Mouse (Mus musculus) limb, embryonic 15.5 days (tissue): ENCODE measurements around the gene Gm1123. TPM values are rescaled to one million over a fixed set of nuclear protein-coding genes. Genes with fewer than 3 reads are reported as not detected.

Source experiments
- ATAC-seq: fragments of 200-750 bp; cut with Nextera tagmentation; 2 replicates; pipeline ENCODE4 v1.8.0; 2017; ENCODE audit warnings: low read depth, moderate TSS enrichment; ENCODE audit not compliant: insufficient number of reproducible peaks, low FRiP score, low TSS enrichment
- H3K27ac ChIP-seq: fragments of 300-500 bp; sonication (generic); 2 replicates; pipeline ENCODE4 v1.5.1; 2015; ENCODE audit warnings: moderate library complexity, mild to moderate bottlenecking, inconsistent platforms
- H3K27me3 ChIP-seq: fragments of 300-500 bp; sonication (generic); 2 replicates; pipeline ENCODE4 v1.6.1; 2015; ENCODE audit warnings: inconsistent platforms
- H3K36me3 ChIP-seq: fragments of 300-500 bp; sonication (generic); 2 replicates; pipeline ENCODE4 v1.6.1; 2015; ENCODE audit warnings: inconsistent platforms
- H3K4me1 ChIP-seq: fragments of 300-500 bp; sonication (generic); 2 replicates; pipeline ENCODE4 v1.6.1; 2015; ENCODE audit warnings: inconsistent platforms
- H3K4me2 ChIP-seq: fragments of 300-500 bp; sonication (generic); 2 replicates; pipeline ENCODE4 v1.6.1; 2015; ENCODE audit warnings: mild to moderate bottlenecking, inconsistent platforms
- H3K4me3 ChIP-seq: fragments of 300-500 bp; sonication (generic); 2 replicates; pipeline ENCODE4 v1.5.1; 2015; ENCODE audit warnings: mild to moderate bottlenecking, inconsistent platforms
- H3K9ac ChIP-seq: fragments of 300-500 bp; sonication (generic); 2 replicates; pipeline ENCODE4 v1.6.1; 2015; ENCODE audit warnings: inconsistent platforms
- H3K9me3 ChIP-seq: fragments of 300-500 bp; sonication (generic); 2 replicates; pipeline ENCODE4 v1.6.1; 2016; ENCODE audit warnings: inconsistent platforms
- WGBS: fragments of 180-500 bp; shearing (Covaris S2); methylation state at CpG from one replicate; pipeline ENCODE4 v1.1.7; 2015; 5-methylcytosine and 5-hydroxymethylcytosine counted together
- polyA plus RNA-seq: library from polyadenylated mRNA; unstranded; fragments of >200 nt; fragmentation: Nextera tagmentation; extraction: Ambion mirVana; gene quantifications from 2 replicates; pipeline ENCODE4 v1.2.1, GENCODE M21; 2015

The Gm1123 gene
- polyA plus RNA-seq, 1 experiment from 2014 or later: not detected

DNA sequence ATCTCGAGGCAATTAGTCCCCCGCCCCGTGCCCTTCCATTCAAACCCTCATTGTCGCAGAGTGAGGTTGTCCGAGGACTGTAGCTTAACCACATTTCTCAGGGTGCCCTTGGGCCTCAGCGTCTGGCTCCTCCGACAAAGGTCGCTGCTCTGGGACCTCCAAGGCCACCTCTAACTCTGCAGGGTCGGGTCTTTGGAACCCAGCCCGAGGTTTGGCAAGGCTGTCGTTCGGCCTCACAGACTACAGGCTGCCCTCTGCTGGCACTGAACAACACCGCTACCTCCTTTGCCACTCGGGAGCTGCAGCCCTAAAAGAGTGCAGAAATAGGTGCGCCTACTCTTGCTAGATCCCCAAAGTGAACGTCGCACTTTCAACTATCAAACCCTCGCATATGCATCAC, 70.4 kb downstream of the Gm1123 start:
- 2% methylated on average over 18 of the region's 18 CpGs for WGBS
- H3K9ac ChIP-seq: no peak overlapping the region
- peaks cover 81% of the 10 kb centered on the region for H3K27me3 ChIP-seq
- peaks cover 4% of the 10 kb centered on the region; the same call in 1 of the 2 replicates for H3K4me1 ChIP-seq
- H3K27ac ChIP-seq: no peak overlapping the region
- no peak for ATAC-seq
- H3K9me3 ChIP-seq: no peaks in the 10 kb centered on the region
- no peaks in the 10 kb centered on the region for H3K36me3 ChIP-seq
- H3K4me2 ChIP-seq: no peak overlapping the region
- no peak overlapping the region for H3K4me3 ChIP-seq

DNA sequence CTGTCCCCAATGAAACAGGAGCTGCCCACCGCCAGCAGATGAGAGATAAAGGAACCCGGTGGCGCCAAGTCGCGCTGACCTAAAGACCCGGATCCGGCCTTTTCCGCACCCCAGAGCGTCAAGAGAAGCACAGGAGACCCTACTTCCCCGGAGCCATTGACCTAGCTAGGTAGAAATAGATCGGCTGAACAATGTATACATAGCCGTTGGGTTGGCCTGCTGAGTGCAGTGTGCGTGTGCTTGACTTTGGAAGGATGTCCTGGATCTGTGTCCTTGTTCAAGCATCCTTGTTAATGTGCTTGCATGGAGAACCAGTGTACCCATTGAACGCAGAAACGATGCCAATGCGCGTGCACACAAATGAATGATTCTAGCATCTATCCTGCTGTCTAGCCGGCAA, 71.9 kb downstream of the Gm1123 start:
- WGBS: 6% methylated on average over 18 of the region's 18 CpGs
- Histone ChIP-seq H3K4me2 (no peak overlapping the region), H3K27ac (no peak overlapping the region)

DNA sequence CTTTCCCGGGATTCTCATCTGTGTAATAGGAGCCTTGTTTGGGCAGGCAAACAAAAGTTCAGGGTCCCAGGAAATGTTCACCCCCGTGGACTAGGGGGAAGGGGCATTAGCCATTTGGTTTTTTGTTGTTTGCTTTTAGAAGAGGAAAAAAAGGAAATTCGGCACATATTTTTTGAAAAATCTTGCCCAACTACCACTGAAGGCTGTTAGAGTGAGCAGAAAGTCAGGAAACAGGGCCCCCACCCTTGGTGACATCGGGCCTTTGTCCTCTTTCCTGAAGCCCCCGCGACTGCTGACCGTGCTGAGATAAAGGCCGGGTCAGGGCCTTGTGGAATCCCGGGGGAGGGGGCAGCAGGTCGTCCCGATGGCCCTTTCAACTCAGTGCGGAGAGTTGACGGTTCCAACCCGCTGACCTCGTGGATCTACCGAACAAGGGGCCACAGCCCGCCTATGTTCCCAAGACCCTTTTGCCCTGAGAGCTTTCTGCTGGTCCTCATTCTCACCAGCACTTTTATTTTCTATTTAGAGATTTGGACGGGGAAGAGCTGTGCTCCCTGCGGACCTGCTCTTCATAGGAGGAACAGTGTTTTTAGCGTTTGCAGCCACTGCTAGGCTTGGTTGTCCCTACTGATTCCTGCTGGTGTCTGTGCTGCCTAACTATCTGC, 72.9 kb downstream of the Gm1123 start:
- under 1% methylated on average over 20 of the region's 20 CpGs for WGBS
- no peak overlapping the region for H3K4me3 ChIP-seq
- H3K27ac ChIP-seq: no peak overlapping the region
- H3K4me2 ChIP-seq: no peak overlapping the region
- no peak for ATAC-seq
- no peaks in the 10 kb centered on the region for H3K9me3 ChIP-seq
- H3K27me3 ChIP-seq: peaks cover 92% of the 10 kb centered on the region
- H3K4me1 ChIP-seq: peaks cover 4% of the 10 kb centered on the region; the same call in 1 of the 2 replicates
- no peak overlapping the region for H3K9ac ChIP-seq
- H3K36me3 ChIP-seq: no peaks in the 10 kb centered on the region

More for the DNA sequence above, 71.9 kb downstream of the Gm1123 start:
- no peaks in the 10 kb centered on the region for H3K9me3 ChIP-seq
- H3K4me1 ChIP-seq: peaks cover 4% of the 10 kb centered on the region; the same call in 1 of the 2 replicates
- no peak for ATAC-seq
- peaks cover 85% of the 10 kb centered on the region for H3K27me3 ChIP-seq
- H3K4me3 ChIP-seq: no peak overlapping the region
- H3K9ac ChIP-seq: no peak overlapping the region
- no peaks in the 10 kb centered on the region for H3K36me3 ChIP-seq

DNA sequence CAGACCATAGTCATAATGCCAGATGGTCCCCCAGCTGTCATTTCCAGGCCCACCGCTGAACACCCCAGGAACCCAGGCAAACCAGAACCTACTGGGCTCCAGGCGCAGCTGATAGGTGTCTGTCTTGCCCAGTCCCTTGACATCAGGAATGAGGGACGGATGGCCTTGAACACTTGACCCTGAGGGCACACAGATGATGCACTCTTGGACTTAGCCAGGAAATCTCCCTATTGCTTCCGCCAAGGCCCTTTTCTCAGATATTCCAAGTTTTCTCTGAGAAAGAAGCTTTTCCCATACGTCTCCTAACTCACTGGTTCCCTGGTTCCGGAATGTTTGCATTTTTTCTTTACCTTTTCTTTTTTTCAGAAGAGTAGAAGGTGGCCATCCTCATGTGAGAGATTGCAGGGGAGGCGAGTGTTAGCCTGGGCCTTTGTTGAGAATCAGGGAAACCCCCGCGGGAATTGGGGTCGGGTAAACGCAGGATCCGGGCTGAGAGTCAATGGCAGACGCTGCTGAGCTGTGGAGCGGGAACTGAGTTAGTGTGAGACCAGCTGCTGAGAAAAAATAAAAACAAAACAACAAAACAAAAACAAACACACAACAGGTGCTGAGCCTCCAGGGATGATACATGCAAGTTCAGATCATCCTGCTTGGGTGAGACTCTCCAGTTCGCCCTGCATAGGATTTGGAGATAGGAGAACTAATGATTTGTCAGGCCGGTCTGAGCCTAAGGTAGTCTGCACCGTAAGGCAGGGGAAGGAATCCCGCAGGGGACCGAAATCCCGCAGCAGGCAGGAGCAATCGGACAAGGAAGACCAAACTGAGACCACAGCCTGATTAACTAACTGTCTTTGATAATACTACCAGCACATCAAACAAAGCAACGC, 73.7 kb downstream of the Gm1123 start:
- no peaks in the 10 kb centered on the region for H3K36me3 ChIP-seq
- WGBS: 7% methylated on average over 22 of the region's 22 CpGs
- no peak overlapping the region for H3K27ac ChIP-seq
- H3K9me3 ChIP-seq: no peaks in the 10 kb centered on the region
- peaks cover 9% of the 10 kb centered on the region for H3K4me1 ChIP-seq
- no peak overlapping the region for H3K4me3 ChIP-seq
- H3K4me2 ChIP-seq: no peak overlapping the region
- H3K27me3 ChIP-seq: peaks cover 91% of the 10 kb centered on the region
- no peak for ATAC-seq
- H3K9ac ChIP-seq: no peak overlapping the region

DNA sequence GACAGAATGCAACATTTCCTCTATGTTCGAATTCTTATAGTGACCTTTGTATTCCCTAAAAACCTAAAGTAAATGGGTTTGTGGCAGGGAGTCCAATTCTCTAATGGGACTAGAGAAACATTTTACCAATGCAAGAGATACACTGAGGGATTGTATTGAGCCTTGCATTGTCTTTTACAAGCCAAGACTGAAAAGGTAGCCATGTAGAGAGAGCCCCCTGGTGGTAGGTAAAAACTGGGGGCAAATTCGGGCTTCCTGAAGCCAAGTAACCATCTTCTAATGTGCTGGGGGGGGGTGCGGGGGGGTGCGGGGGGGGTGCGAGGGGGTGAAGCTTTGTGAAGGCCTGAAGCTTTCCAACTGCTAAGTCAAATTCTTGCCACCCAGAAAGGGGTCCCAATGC, 75.2 kb downstream of the Gm1123 start:
- Histone ChIP-seq H3K4me2 (no peak overlapping the region), H3K9ac (no peak overlapping the region), H3K4me1 (peaks cover 23% of the 10 kb centered on the region), H3K9me3 (no peaks in the 10 kb centered on the region), H3K27ac (no peak overlapping the region), H3K4me3 (no peak overlapping the region), H3K27me3 (peaks cover 94% of the 10 kb centered on the region), H3K36me3 (no peaks in the 10 kb centered on the region)
- ATAC-seq: no peak
- 12% methylated on average over 5 of the region's 5 CpGs for WGBS

DNA sequence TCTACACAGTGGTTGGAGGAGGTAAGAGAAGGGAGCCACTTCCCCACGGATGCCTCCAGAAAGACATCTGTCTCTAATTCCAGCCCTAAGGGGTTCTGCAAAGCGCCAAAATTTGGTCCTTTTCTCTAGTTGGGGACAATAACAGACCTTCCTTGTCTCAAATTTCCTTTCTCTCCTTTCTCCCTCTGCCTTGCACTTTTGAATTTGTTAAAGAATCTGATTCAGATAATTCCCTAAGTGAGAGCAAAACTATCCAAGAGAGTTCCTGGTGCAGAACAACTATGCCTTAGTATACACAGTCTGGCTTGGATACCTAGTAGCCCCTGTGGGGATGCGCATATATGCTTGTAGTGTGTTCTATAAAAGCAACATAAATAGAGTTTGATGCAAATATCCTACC, 75.7 kb downstream of the Gm1123 start:
- no peak overlapping the region for H3K27ac ChIP-seq
- H3K27me3 ChIP-seq: peaks cover 94% of the 10 kb centered on the region
- H3K9me3 ChIP-seq: no peaks in the 10 kb centered on the region
- H3K36me3 ChIP-seq: no peaks in the 10 kb centered on the region
- no peak overlapping the region for H3K4me2 ChIP-seq
- WGBS: 29% methylated on average over 3 of the region's 3 CpGs
- peaks cover 26% of the 10 kb centered on the region for H3K4me1 ChIP-seq
- ATAC-seq: no peak
- no peak overlapping the region for H3K9ac ChIP-seq
- H3K4me3 ChIP-seq: no peak overlapping the region

DNA sequence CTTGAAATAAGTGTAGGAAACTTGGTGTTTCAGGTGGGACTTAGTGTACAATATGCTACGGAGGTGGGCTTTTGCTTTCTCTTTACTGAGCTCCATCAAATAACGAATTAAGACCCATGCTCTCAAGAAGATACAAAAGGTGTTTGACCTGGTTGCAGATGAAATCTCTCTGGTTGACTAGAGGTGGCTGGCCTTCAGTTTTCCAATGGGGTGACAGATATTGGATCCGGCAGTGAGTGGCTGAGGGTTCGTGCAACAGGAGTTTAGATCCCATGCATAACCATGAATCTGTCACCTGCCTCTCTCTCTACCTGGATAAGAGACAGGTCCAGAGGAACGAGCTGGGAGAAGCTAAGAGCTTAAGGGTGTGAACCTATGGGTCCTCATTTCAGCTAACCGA, 76.9 kb downstream of the Gm1123 start:
- Histone ChIP-seq H3K9ac (no peak overlapping the region), H3K4me3 (no peak overlapping the region), H3K36me3 (no peaks in the 10 kb centered on the region), H3K4me1 (peaks cover 30% of the 10 kb centered on the region), H3K27ac (no peak overlapping the region), H3K27me3 (peaks cover 96% of the 10 kb centered on the region), H3K9me3 (no peaks in the 10 kb centered on the region), H3K4me2 (no peak overlapping the region)
- WGBS: 7% methylated on average over 6 of the region's 6 CpGs
- ATAC-seq: no peak

DNA sequence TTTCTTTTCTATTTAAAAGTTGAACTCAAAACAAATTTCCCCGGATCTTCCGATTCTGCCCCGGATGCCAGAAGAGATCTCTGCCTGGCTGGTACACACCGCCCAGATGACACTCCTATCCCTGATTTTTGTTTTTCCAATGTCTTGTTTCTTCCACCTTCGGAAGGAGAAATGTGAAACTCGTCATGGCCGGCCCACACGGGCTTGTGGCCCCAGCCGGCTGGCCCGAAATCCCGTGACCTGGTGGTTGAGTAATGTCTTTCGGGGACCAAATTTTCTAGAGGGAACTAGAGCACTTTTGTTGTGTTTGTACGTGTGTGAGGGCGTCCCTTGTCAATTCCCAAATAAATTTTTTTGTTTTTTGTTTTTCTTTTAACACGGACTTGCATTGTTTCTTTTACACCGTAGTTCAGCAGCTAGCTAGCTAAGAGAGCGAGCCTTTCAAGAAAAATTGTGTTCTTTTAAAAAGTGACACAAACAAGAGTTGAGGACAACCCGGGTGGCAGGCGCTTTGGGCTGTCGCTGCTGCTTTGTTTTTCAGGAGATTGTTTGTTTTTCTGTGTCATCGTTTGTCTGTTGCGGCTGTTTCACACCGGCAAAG, 77.7 kb downstream of the Gm1123 start:
- Histone ChIP-seq H3K27me3 (peaks cover 96% of the 10 kb centered on the region), H3K4me1 (peaks cover 30% of the 10 kb centered on the region), H3K4me2 (no peak overlapping the region), H3K4me3 (no peak overlapping the region), H3K9ac (no peak overlapping the region), H3K9me3 (no peaks in the 10 kb centered on the region), H3K36me3 (no peaks in the 10 kb centered on the region), H3K27ac (no peak overlapping the region)
- 1% methylated on average over 23 of the region's 23 CpGs for WGBS
- no peak for ATAC-seq

Other genes starting within 250 kb of the Gm1123 start
- not detected in 2 replicates for gene Prr23a1, start 193.2 kb downstream of the Gm1123 start, polyA plus RNA-seq
- gene Prr23a2, start 179.2 kb downstream of the Gm1123 start, polyA plus RNA-seq: not detected in 2 replicates
- not detected in 2 replicates for gene Prr23a3, start 170.9 kb downstream of the Gm1123 start, polyA plus RNA-seq
- gene 7420426K07Rik, start 132.6 kb downstream of the Gm1123 start, polyA plus RNA-seq: not detected in 2 replicates
- gene Foxl2, start 80.4 kb downstream of the Gm1123 start, polyA plus RNA-seq: 0.05 and 0.12 TPM in 2 replicates
- 33.0 and 34.0 TPM in 2 replicates for gene Faim, start 49.3 kb downstream of the Gm1123 start, polyA plus RNA-seq
- 1.8 and 2.1 TPM in 2 replicates for gene Pik3cb, start 104.9 kb upstream of the Gm1123 start, polyA plus RNA-seq
- gene Faiml, start 201.5 kb upstream of the Gm1123 start, polyA plus RNA-seq: not detected in 2 replicates
- gene Cep70, start 207.7 kb upstream of the Gm1123 start, polyA plus RNA-seq: 22.8 and 22.9 TPM in 2 replicates